Mouse (Mus musculus) ES-Bruce4 (cell line): ENCODE data around the gene Ddx6. TPM values are rescaled to one million over a fixed set of nuclear protein-coding genes. Genes with fewer than 3 reads are reported as not detected.

Source experiments
- H3K27ac ChIP-seq: 2 replicates; pipeline ENCODE4 v1.5.1; 2012; ENCODE audit warnings: low read length, inconsistent platforms; ENCODE audit not compliant: insufficient read depth
- H3K27me3 ChIP-seq: 2 replicates; pipeline ENCODE4 v1.6.1; 2012; ENCODE audit warnings: mild to moderate bottlenecking, low read length, inconsistent platforms; ENCODE audit not compliant: control insufficient read depth, poor library complexity, insufficient read depth, severe bottlenecking
- H3K36me3 ChIP-seq: 2 replicates; pipeline ENCODE4 v1.6.1; 2012; ENCODE audit warnings: inconsistent platforms, mild to moderate bottlenecking, low read length, moderate library complexity; ENCODE audit not compliant: control insufficient read depth, poor library complexity, insufficient read depth, severe bottlenecking
- H3K4me1 ChIP-seq: one replicate; pipeline ENCODE4 v1.8.1; 2011; ENCODE audit warnings: low read length; ENCODE audit not compliant: control insufficient read depth, insufficient read depth
- H3K4me3 ChIP-seq: 2 replicates; pipeline ENCODE4 v1.5.1; 2011; ENCODE audit warnings: low read depth, mild to moderate bottlenecking, low read length
- H3K9ac ChIP-seq: 2 replicates; pipeline ENCODE4 v1.6.1; 2012; ENCODE audit warnings: low read depth, mild to moderate bottlenecking, inconsistent platforms; ENCODE audit not compliant: poor library complexity, severe bottlenecking
- H3K9me3 ChIP-seq: replicated peaks from 2 replicates; pipeline ENCODE4 v1.6.1; 2012; ENCODE audit warnings: mild to moderate bottlenecking, low read length, inconsistent platforms; ENCODE audit not compliant: control insufficient read depth, poor library complexity, insufficient read depth, severe bottlenecking
- CTCF ChIP-seq: IDR thresholded peaks from one replicate; pipeline ENCODE4 v1.8.1; 2011; ENCODE audit warnings: low read depth, low read length
- EP300 ChIP-seq: IDR thresholded peaks from 2 replicates; pipeline ENCODE4 v1.6.1; 2011; ENCODE audit warnings: low read depth, low read length; ENCODE audit not compliant: insufficient read depth
- POLR2A ChIP-seq: IDR thresholded peaks from one replicate; pipeline ENCODE4 v1.8.1; 2011; ENCODE audit warnings: low read length; ENCODE audit not compliant: insufficient read depth
- polyA plus RNA-seq: library from polyadenylated mRNA; stranded (reverse); fragments of >200 nt; gene quantifications from 2 replicates; pipeline ENCODE4 v1.2.4, GENCODE M21; 2011; ENCODE audit warnings: low read depth; ENCODE audit not compliant: missing spikeins, insufficient read depth, insufficient read length

Gene Ddx6
- polyA plus RNA-seq, result 165 and 176 TPM in 2 replicates

GRCm38 (mm10) chr9:44604779-44605615, at the start of gene Ddx6:
Gene Ddx6, plus strand, starts transcription at chr9:44604892.
- H3K9ac ChIP-seq, result peak within 1 kb of the TSS; percentile 99
- TF ChIP-seq CTCF, result no peak
- TF ChIP-seq EP300, result no peak
- no peak for TF ChIP-seq POLR2A
- H3K36me3 ChIP-seq, result peaks cover 26% of the 10 kb centered on the region
- H3K4me3 ChIP-seq, result peak within 1 kb of the TSS; percentile 81
- H3K27me3 ChIP-seq, result no peaks in the 10 kb centered on the region
- H3K27ac ChIP-seq, result peak within 1 kb of the TSS; percentile 86
- no peaks in the 10 kb centered on the region for H3K9me3 ChIP-seq
- H3K4me1 ChIP-seq, result peaks cover 1% of the 10 kb centered on the region

GRCm38 (mm10) chr9:44561597-44561996, 43.1 kb upstream of the Ddx6 start, which contains the start of gene Cxcr5:
Gene Cxcr5, minus strand, starts transcription at chr9:44561877.
- H3K9me3 ChIP-seq, result no peaks in the 10 kb centered on the region
- H3K36me3 ChIP-seq, result no peaks in the 10 kb centered on the region
- TF ChIP-seq EP300 (no peak), POLR2A (no peak), CTCF (no peak)
- H3K4me3 ChIP-seq, result no peak within 1 kb of the TSS
- H3K9ac ChIP-seq, result no peak within 1 kb of the TSS
- H3K27ac ChIP-seq, result no peak within 1 kb of the TSS
- no peaks in the 10 kb centered on the region for H3K4me1 ChIP-seq
- H3K27me3 ChIP-seq, result no peaks in the 10 kb centered on the region

- Histone ChIP-seq H3K4me1 (no peaks in the 10 kb centered on the region), H3K4me3 (no peak overlapping the region), H3K27ac (no peak overlapping the region; the same call in 1 of the 2 replicates), H3K36me3 (no peaks in the 10 kb centered on the region), H3K27me3 (no peaks in the 10 kb centered on the region), H3K9ac (no peak overlapping the region), H3K9me3 (no peaks in the 10 kb centered on the region)
- TF ChIP-seq POLR2A, result no peak
Measured at GRCm38 (mm10) chr9:44562936-44563335, 41.8 kb upstream of the Ddx6 start.

GRCm38 (mm10) chr9:44565367-44565766, 39.3 kb upstream of the Ddx6 start:
- no peaks in the 10 kb centered on the region for H3K36me3 ChIP-seq
- no peak overlapping the region for H3K27ac ChIP-seq
- H3K9ac ChIP-seq, result no peak overlapping the region
- H3K27me3 ChIP-seq, result no peaks in the 10 kb centered on the region
- H3K4me1 ChIP-seq, result no peaks in the 10 kb centered on the region
- no peak overlapping the region for H3K4me3 ChIP-seq
- H3K9me3 ChIP-seq, result no peaks in the 10 kb centered on the region
- no peak for TF ChIP-seq POLR2A
- no peak for TF ChIP-seq EP300
- no peak for TF ChIP-seq CTCF

- no peak overlapping the region for H3K27ac ChIP-seq
- no peaks in the 10 kb centered on the region for H3K4me1 ChIP-seq
- no peaks in the 10 kb centered on the region for H3K9me3 ChIP-seq
- TF ChIP-seq POLR2A (no peak), CTCF (no peak), EP300 (no peak)
- no peaks in the 10 kb centered on the region for H3K36me3 ChIP-seq
- no peaks in the 10 kb centered on the region for H3K27me3 ChIP-seq
- H3K9ac ChIP-seq, result peak overlapping the region; percentile 35; the same call in 1 of the 2 replicates
- peak overlapping the region; percentile 54 for H3K4me3 ChIP-seq
Measured at GRCm38 (mm10) chr9:44567338-44568082, 37.2 kb upstream of the Ddx6 start.
